Mouse (Mus musculus): Measurements from ENCODE around the gene Isg20l2. TPM values are rescaled to one million over a fixed set of nuclear protein-coding genes. Genes with fewer than 3 reads are reported as not detected.

Gene Isg20l2
- polyA plus RNA-seq, 1 experiment from 2014 or later = 40.8 TPM

GRCm38 (mm10) chr3:87958967-87959366, 28.9 kb downstream of the Isg20l2 start:
- Histone ChIP-seq H3K4me1 (ENCODE audit: control insufficient read depth, insufficient read depth, low read length) (peaks cover 23% of the 10 kb centered on the region), H3K4me2 (ENCODE audit: low read depth, low read length) (no peak overlapping the region), H3K27ac (ENCODE audit: low read length) (no peak overlapping the region; the same call in 1 of the 2 replicates), H3K36me3 (ENCODE audit: control insufficient read depth, insufficient read depth, low read length) (no peaks in the 10 kb centered on the region), H3K27me3 (ENCODE audit: control insufficient read depth, insufficient read depth, low read length) (no peaks in the 10 kb centered on the region), H3K4me3 (replicated peaks; ENCODE audit: low read length) (no peak overlapping the region), H3K9ac (ENCODE audit: low read length) (no peak overlapping the region), H3K9me3 (replicated peaks; ENCODE audit: control insufficient read depth, low read length) (no peaks in the 10 kb centered on the region)
- ATAC-seq (ENCODE audit: insufficient read depth, low FRiP score) = no peak
- WGBS = 22% methylated on average over 1 of the region's 1 CpGs

- Histone ChIP-seq H3K4me2 (ENCODE audit: low read depth, low read length) (no peak overlapping the region), H3K36me3 (ENCODE audit: control insufficient read depth, insufficient read depth, low read length) (no peaks in the 10 kb centered on the region), H3K27ac (ENCODE audit: low read length) (peak overlapping the region; percentile 95; the same call in 1 of the 2 replicates), H3K9ac (ENCODE audit: low read length) (no peak overlapping the region), H3K27me3 (ENCODE audit: control insufficient read depth, insufficient read depth, low read length) (no peaks in the 10 kb centered on the region), H3K4me1 (ENCODE audit: control insufficient read depth, insufficient read depth, low read length) (peaks cover 23% of the 10 kb centered on the region), H3K4me3 (replicated peaks; ENCODE audit: low read length) (no peak overlapping the region), H3K9me3 (replicated peaks; ENCODE audit: control insufficient read depth, low read length) (no peaks in the 10 kb centered on the region)
- WGBS = 56% methylated on average over 7 of the region's 7 CpGs
- no peak for ATAC-seq (ENCODE audit: insufficient read depth, low FRiP score)
Measured at GRCm38 (mm10) chr3:87959371-87959770, 29.3 kb downstream of the Isg20l2 start.

DNA sequence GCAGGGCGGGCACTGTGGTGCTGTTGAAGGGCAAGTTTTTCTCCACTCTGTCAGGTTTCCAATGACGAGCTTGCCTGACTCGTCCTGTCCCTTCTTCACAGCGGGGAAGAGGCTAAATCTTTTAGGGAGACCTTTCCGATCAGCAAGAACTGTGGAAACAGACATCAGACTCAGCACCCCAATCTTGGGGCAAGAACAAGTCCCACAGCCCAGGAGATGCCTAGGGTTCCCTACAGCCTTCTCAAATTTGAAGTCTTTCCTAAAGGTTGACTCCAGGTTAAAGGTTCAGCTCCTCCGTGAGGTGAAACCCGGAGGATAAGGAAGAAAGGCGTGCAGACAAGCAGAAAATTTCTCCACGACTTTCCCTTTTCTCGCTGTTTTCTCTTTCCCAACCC, 30.1 kb downstream of the Isg20l2 start:
- peak overlapping the region; percentile 43 for H3K4me3 ChIP-seq (replicated peaks; ENCODE audit: low read length)
- H3K4me1 ChIP-seq (ENCODE audit: control insufficient read depth, insufficient read depth, low read length) = peaks cover 23% of the 10 kb centered on the region
- no peaks in the 10 kb centered on the region for H3K27me3 ChIP-seq (ENCODE audit: control insufficient read depth, insufficient read depth, low read length)
- 7% methylated on average over 10 of the region's 10 CpGs for WGBS
- H3K9ac ChIP-seq (ENCODE audit: low read length) = peak overlapping the region; percentile 66
- peak overlapping the region; percentile 95 for H3K27ac ChIP-seq (ENCODE audit: low read length)
- no peaks in the 10 kb centered on the region for H3K36me3 ChIP-seq (ENCODE audit: control insufficient read depth, insufficient read depth, low read length)
- no peaks in the 10 kb centered on the region for H3K9me3 ChIP-seq (replicated peaks; ENCODE audit: control insufficient read depth, low read length)
- peak overlapping the region; percentile 85 for H3K4me2 ChIP-seq (ENCODE audit: low read depth, low read length)
- no peak for ATAC-seq (ENCODE audit: insufficient read depth, low FRiP score)

GRCm38 (mm10) chr3:87960586-87961191, 30.6 kb downstream of the Isg20l2 start:
- Histone ChIP-seq H3K36me3 (ENCODE audit: control insufficient read depth, insufficient read depth, low read length) (no peaks in the 10 kb centered on the region), H3K27ac (ENCODE audit: low read length) (peak overlapping the region; percentile 95), H3K4me1 (ENCODE audit: control insufficient read depth, insufficient read depth, low read length) (peaks cover 23% of the 10 kb centered on the region), H3K9ac (ENCODE audit: low read length) (peak overlapping the region; percentile 66), H3K27me3 (ENCODE audit: control insufficient read depth, insufficient read depth, low read length) (no peaks in the 10 kb centered on the region), H3K4me3 (replicated peaks; ENCODE audit: low read length) (peak overlapping the region; percentile 43), H3K9me3 (replicated peaks; ENCODE audit: control insufficient read depth, low read length) (no peaks in the 10 kb centered on the region), H3K4me2 (ENCODE audit: low read depth, low read length) (peak overlapping the region; percentile 85)
- under 1% methylated on average over 27 of the region's 27 CpGs for WGBS
- peak; percentile 97 for ATAC-seq (ENCODE audit: insufficient read depth, low FRiP score)

GRCm38 (mm10) chr3:87970184-87970938, 40.2 kb downstream of the Isg20l2 start:
- Histone ChIP-seq H3K27me3 (ENCODE audit: control insufficient read depth, insufficient read depth, low read length) (peaks cover 20% of the 10 kb centered on the region), H3K4me1 (ENCODE audit: control insufficient read depth, insufficient read depth, low read length) (peaks cover 43% of the 10 kb centered on the region), H3K4me2 (ENCODE audit: low read depth, low read length) (peak overlapping the region; percentile 92), H3K9me3 (replicated peaks; ENCODE audit: control insufficient read depth, low read length) (no peaks in the 10 kb centered on the region), H3K4me3 (replicated peaks; ENCODE audit: low read length) (peak overlapping the region; percentile 63), H3K27ac (ENCODE audit: low read length) (peak overlapping the region; percentile 64), H3K36me3 (ENCODE audit: control insufficient read depth, insufficient read depth, low read length) (no peaks in the 10 kb centered on the region), H3K9ac (ENCODE audit: low read length) (peak overlapping the region; percentile 81)
- ATAC-seq (ENCODE audit: insufficient read depth, low FRiP score) = 0 out of 2 replicates have a peak, but pooled peaks have one; percentile 2
- WGBS = under 1% methylated on average over 21 of the region's 21 CpGs

DNA sequence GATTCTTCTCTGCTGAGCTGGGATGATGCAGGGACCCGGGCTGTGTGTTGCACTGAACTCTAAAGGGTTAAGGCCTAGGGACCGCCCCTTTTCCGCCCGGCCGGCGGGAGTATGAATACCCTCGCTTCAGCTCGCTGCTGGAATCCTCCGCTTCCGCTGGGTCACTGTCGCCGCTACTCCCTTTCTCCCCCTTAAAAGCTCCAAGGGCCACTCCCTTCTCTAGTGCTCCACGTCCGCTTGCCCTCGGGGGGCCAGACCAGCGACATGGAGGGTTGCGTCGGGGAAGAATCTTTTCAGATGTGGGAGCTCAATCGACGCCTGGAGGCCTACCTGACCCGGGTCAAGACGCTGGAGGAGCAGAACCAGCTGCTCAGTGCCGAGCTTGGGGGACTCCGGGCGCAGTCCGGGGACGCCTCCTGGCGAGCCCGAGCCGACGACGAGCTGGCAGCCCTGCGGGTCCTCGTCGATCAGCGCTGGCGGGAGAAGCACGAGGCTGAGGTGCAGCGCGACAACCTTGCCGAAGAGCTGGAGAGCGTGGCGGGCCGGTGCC, 40.9 kb downstream of the Isg20l2 start, which contains the start of gene Nes:
Nes (plus strand) TSS at position 140 of the 550 bp plus-strand sequence.
- under 1% methylated on average over 44 of the region's 44 CpGs for WGBS
- Histone ChIP-seq H3K9ac (ENCODE audit: low read length) (peak within 1 kb of the TSS; percentile 81), H3K4me3 (replicated peaks; ENCODE audit: low read length) (peak within 1 kb of the TSS; percentile 63), H3K27ac (ENCODE audit: low read length) (peak within 1 kb of the TSS; percentile 64), H3K27me3 (ENCODE audit: control insufficient read depth, insufficient read depth, low read length) (peaks cover 20% of the 10 kb centered on the region), H3K4me2 (ENCODE audit: low read depth, low read length) (peak within 1 kb of the TSS; percentile 92), H3K9me3 (replicated peaks; ENCODE audit: control insufficient read depth, low read length) (no peaks in the 10 kb centered on the region), H3K36me3 (ENCODE audit: control insufficient read depth, insufficient read depth, low read length) (no peaks in the 10 kb centered on the region), H3K4me1 (ENCODE audit: control insufficient read depth, insufficient read depth, low read length) (peaks cover 43% of the 10 kb centered on the region)
- ATAC-seq (ENCODE audit: insufficient read depth, low FRiP score) = peak; percentile 57

DNA sequence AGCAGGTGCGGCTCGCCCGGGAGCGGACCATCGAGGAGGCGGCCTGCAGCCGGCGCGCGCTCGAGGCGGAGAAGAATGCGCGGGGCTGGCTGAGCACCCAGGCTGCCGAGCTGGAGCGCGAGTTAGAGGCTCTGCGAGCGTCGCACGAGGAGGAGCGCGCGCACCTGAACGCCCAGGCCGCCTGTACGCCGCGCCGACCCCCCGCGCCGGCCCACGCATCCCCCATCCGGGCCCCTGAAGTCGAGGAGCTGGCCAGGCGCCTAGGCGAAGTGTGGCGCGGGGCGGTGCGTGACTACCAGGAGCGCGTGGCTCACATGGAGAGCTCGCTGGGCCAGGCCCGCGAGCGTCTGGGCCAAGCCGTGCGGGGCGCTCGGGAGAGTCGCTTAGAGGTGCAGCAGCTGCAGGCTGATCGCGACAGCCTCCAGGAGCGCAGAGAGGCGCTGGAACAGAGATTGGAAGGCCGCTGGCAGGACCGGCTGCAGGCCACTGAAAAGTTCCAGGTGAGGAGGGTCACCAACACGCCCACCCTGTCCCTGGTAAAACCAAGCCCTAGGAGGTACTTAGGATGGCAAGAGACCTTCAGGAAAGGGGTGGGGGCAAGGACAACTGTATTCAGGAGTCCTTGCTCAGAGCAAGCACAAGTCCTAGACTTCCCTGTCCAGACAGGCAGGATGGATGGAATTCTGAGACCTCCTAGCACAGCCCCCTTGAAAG, 41.5 kb downstream of the Isg20l2 start:
- H3K4me1 ChIP-seq (ENCODE audit: control insufficient read depth, insufficient read depth, low read length) = peaks cover 43% of the 10 kb centered on the region
- H3K9me3 ChIP-seq (replicated peaks; ENCODE audit: control insufficient read depth, low read length) = no peaks in the 10 kb centered on the region
- H3K36me3 ChIP-seq (ENCODE audit: control insufficient read depth, insufficient read depth, low read length) = no peaks in the 10 kb centered on the region
- WGBS = 1% methylated on average over 60 of the region's 60 CpGs
- peak overlapping the region; percentile 81 for H3K9ac ChIP-seq (ENCODE audit: low read length)
- H3K4me3 ChIP-seq (replicated peaks; ENCODE audit: low read length) = peak overlapping the region; percentile 63
- peak overlapping the region; percentile 92 for H3K4me2 ChIP-seq (ENCODE audit: low read depth, low read length)
- peak overlapping the region; percentile 62 for H3K27ac ChIP-seq (ENCODE audit: low read length)
- no peak; the same call in 1 of the 2 replicates for ATAC-seq (ENCODE audit: insufficient read depth, low FRiP score)
- H3K27me3 ChIP-seq (ENCODE audit: control insufficient read depth, insufficient read depth, low read length) = peaks cover 20% of the 10 kb centered on the region

DNA sequence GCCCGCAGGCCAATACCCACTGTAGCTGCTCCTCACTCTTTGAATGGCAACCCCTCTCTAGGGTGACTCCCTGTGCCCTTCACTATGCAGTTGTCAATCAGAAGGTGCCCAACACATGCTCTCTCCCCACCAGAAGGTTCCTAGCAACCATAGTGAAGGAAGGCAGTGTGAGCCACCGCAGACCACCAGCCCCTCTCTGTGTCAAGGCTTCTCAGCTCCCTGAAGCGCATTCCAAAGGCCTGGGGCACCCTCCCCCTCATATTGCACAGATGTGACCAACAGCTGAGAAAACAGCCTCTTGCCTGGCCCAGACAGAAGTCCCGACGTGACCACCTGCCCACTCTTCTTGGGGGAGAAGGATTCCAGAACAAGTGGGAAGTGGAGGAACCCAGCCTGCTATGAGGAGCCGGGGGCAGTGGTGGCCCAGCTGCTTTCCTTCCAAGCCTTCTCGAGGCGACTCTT, 42.1 kb downstream of the Isg20l2 start:
- no peaks in the 10 kb centered on the region for H3K9me3 ChIP-seq (replicated peaks; ENCODE audit: control insufficient read depth, low read length)
- H3K36me3 ChIP-seq (ENCODE audit: control insufficient read depth, insufficient read depth, low read length) = no peaks in the 10 kb centered on the region
- peak overlapping the region; percentile 81 for H3K9ac ChIP-seq (ENCODE audit: low read length)
- 28% methylated on average over 8 of the region's 8 CpGs for WGBS
- H3K4me2 ChIP-seq (ENCODE audit: low read depth, low read length) = peak overlapping the region; percentile 92
- H3K4me3 ChIP-seq (replicated peaks; ENCODE audit: low read length) = peak overlapping the region; percentile 63
- peaks cover 20% of the 10 kb centered on the region for H3K27me3 ChIP-seq (ENCODE audit: control insufficient read depth, insufficient read depth, low read length)
- ATAC-seq (ENCODE audit: insufficient read depth, low FRiP score) = no peak
- peaks cover 43% of the 10 kb centered on the region for H3K4me1 ChIP-seq (ENCODE audit: control insufficient read depth, insufficient read depth, low read length)
- H3K27ac ChIP-seq (ENCODE audit: low read length) = peak overlapping the region; percentile 62

Data from stomach, embryonic 16.5 days (tissue).